Comparison of ENCODE assay signal across 8 mouse cellular contexts in genomic region chr14:58070481-58071119, GRCm38 (mm10). TPM values are rescaled to one million over a fixed set of nuclear protein-coding genes. Genes with fewer than 3 reads are reported as not detected.
DNase-seq lines count a peak whose midpoint lies in the region; ATAC-seq and TF ChIP-seq lines count a peak whose summit lies in the region.

Gene Fgf9 (plus strand): TSS chr14:58070547.

- peaks cover 27% of the 10 kb centered on the region for H3K4me1 ChIP-seq in testis, adult 2 months (ENCODE audit: control insufficient read depth, insufficient read depth, low read length)
- H3K4me1 ChIP-seq in heart, adult 2 months (ENCODE audit: control insufficient read depth, insufficient read depth, low read length), result peaks cover 1% of the 10 kb centered on the region; the same call in 1 of the 2 replicates
- H3K4me1 ChIP-seq in liver, embryonic 15.5 days (replicated peaks), result peaks cover 13% of the 10 kb centered on the region

- TF ChIP-seq EP300 in heart, adult 2 months (IDR thresholded peaks at IDR 0.05; ENCODE audit: insufficient read depth, low read depth, low read length), result no peak

- WGBS in heart, adult 2 months, result under 1% methylated on average over 33 of the region's 33 CpGs
- WGBS in liver, embryonic 15.5 days (ENCODE audit: insufficient replicate concordance), result 1% methylated on average over 29 of the region's 33 CpGs

- peaks cover 3% of the 10 kb centered on the region for H3K27me3 ChIP-seq in testis, adult 2 months (ENCODE audit: control insufficient read depth, insufficient read depth, low read length)
- H3K27me3 ChIP-seq in heart, adult 2 months (ENCODE audit: control insufficient read depth, insufficient read depth, low read length), result peaks cover 10% of the 10 kb centered on the region
- H3K27me3 ChIP-seq in liver, embryonic 15.5 days, result peaks cover 74% of the 10 kb centered on the region
- peaks cover 2% of the 10 kb centered on the region; the same call in 1 of the 2 replicates for H3K27me3 ChIP-seq in splenic B cell, adult 2 months (ENCODE audit: control insufficient read depth, insufficient read depth, low read length, poor library complexity, severe bottlenecking)

- no peaks in the 10 kb centered on the region for H3K9me3 ChIP-seq in liver, embryonic 15.5 days (replicated peaks)

- no peak for DNase-seq in testis, postnatal 14 days (ENCODE audit: low spot score)
- peak; percentile 55 for DNase-seq in cerebellum, adult 9-10 months
- DNase-seq in heart, adult 2 months, result peak; percentile 43 to 51
- DNase-seq in kidney, adult 9 months, result peak; percentile 78
- DNase-seq in splenic B cell, adult 2 months (ENCODE audit: low read depth, low spot score), result peak; percentile 29
- DNase-seq in thymus, adult 18-20 months, result no peak

- peak within 1 kb of the TSS; percentile 75 for H3K4me2 ChIP-seq in liver, embryonic 15.5 days

- no peak for TF ChIP-seq CTCF in testis, adult 2 months (IDR thresholded peaks at IDR 0.05; ENCODE audit: control insufficient read depth, insufficient read depth, insufficient replicate concordance, low read depth, low read length)
- no peak for TF ChIP-seq CTCF in heart, adult 2 months (IDR thresholded peaks at IDR 0.05)

- intact Hi-C loops in heart, adult 2 months (cut with DNase I), result loop anchor here (10.0 kb wide), 1 partner anchor 724 kb away; no protein-coding TSS in a partner anchor

- no peaks in the 10 kb centered on the region for H3K79me2 ChIP-seq in heart, adult 2 months (replicated peaks; ENCODE audit: control insufficient read depth, insufficient read depth, low read length)

- H3K9ac ChIP-seq in heart, adult 2 months (ENCODE audit: low read depth, low read length), result peak within 1 kb of the TSS; percentile 59
- no peak within 1 kb of the TSS for H3K9ac ChIP-seq in liver, embryonic 15.5 days

- H3K27ac ChIP-seq in testis, adult 2 months (ENCODE audit: control insufficient read depth, insufficient read depth, low read depth, low read length), result no peak within 1 kb of the TSS
- H3K27ac ChIP-seq in heart, adult 2 months, result peak within 1 kb of the TSS; percentile 69
- no peak within 1 kb of the TSS for H3K27ac ChIP-seq in liver, embryonic 15.5 days (replicated peaks)

- ATAC-seq in liver, embryonic 15.5 days (ENCODE audit: insufficient read depth), result no peak

- H3K36me3 ChIP-seq in testis, adult 2 months (ENCODE audit: control insufficient read depth, insufficient read depth, low read length), result no peaks in the 10 kb centered on the region
- no peaks in the 10 kb centered on the region for H3K36me3 ChIP-seq in heart, adult 2 months (ENCODE audit: control insufficient read depth, insufficient read depth, low read length)
- no peaks in the 10 kb centered on the region for H3K36me3 ChIP-seq in liver, embryonic 15.5 days (replicated peaks)
- H3K36me3 ChIP-seq in splenic B cell, adult 2 months (ENCODE audit: control insufficient read depth, insufficient read depth, low read length, poor library complexity, severe bottlenecking), result no peaks in the 10 kb centered on the region

- TF ChIP-seq POLR2A in testis, adult 2 months (IDR thresholded peaks at IDR 0.05; ENCODE audit: control insufficient read depth, low read depth, low read length), result no peak
- TF ChIP-seq POLR2A in heart, adult 2 months (IDR thresholded peaks at IDR 0.05; ENCODE audit: insufficient read depth, low read depth, low read length), result 0 out of 2 replicates have a peak, but pooled peaks have one; percentile 12

- H3K4me3 ChIP-seq in testis, adult 2 months (ENCODE audit: control insufficient read depth, low read depth, low read length), result peak within 1 kb of the TSS; percentile 34
- H3K4me3 ChIP-seq in heart, adult 2 months, result peak within 1 kb of the TSS; percentile 62
- H3K4me3 ChIP-seq in liver, embryonic 15.5 days (replicated peaks), result peak within 1 kb of the TSS; percentile 54

RNA-seq across cellular contexts. Expression of gene Fgf9, which starts in this region (rescaled TPM):
- 0.02 and 0.11 TPM in 2 replicates for polyA plus RNA-seq in testis, adult 2 months (2012; rRNA removed)
- 10 to 100 TPM in 1 of 2 experiments, 1 to 10 TPM in 1; 7.6 to 11.1 TPM for total RNA-seq in heart, adult 2 months (2021)
- 4.5 and 5.6 TPM in 2 replicates for polyA plus RNA-seq in heart, adult 2 months (2012; rRNA removed)
- 0.13 and 0.30 TPM in 2 replicates for polyA plus RNA-seq in liver, embryonic 15.5 days (2015; fragmentation: Nextera tagmentation; extraction: Ambion mirVana)

Comparison
In these comparisons a context has a peak if more than half of its experiments do, and no peak if none do; other contexts are left out.
1. DNase-seq: peak in cerebellum, adult 9-10 months (single experiment), heart, adult 2 months (2 of 2), kidney, adult 9 months (single experiment) and splenic B cell, adult 2 months (single experiment); none in testis, postnatal 14 days (single experiment) and thymus, adult 18-20 months (0 of 2).
2. Peak in every context shown above with its lines, with median percentiles within 50 percentile points of each other: H3K4me3 ChIP-seq.